Mouse (Mus musculus) forebrain, embryonic 15.5 days (tissue): ENCODE measurements at regions not wholly inside any gene's neighbourhood (a gene's known extent, or its start where the extent isn't known, plus 50 kb on each side); places are given as distances from the start of the nearest gene placed in this dataset.

ENCODE experiments used
- ATAC-seq: fragments of 200-750 bp; cut with Nextera tagmentation; replicated peaks from 2 replicates; pipeline ENCODE4 v1.8.0; 2017; ENCODE audit warnings: mild to moderate bottlenecking, moderate TSS enrichment, moderate library complexity
- H3K27ac ChIP-seq: fragments of 300-500 bp; sonication (generic); replicated peaks from 2 replicates; pipeline ENCODE4 v1.5.1; 2015; ENCODE audit warnings: mild to moderate bottlenecking, inconsistent platforms
- H3K27me3 ChIP-seq: fragments of 300-500 bp; sonication (generic); 2 replicates; pipeline ENCODE4 v1.6.1; 2015; ENCODE audit warnings: inconsistent platforms
- H3K36me3 ChIP-seq: fragments of 300-500 bp; sonication (generic); 2 replicates; pipeline ENCODE4 v1.6.1; 2015; ENCODE audit warnings: mild to moderate bottlenecking, inconsistent platforms
- H3K4me1 ChIP-seq: fragments of 300-500 bp; sonication (generic); 2 replicates; pipeline ENCODE4 v1.6.1; 2015; ENCODE audit warnings: inconsistent platforms
- H3K4me2 ChIP-seq: fragments of 300-500 bp; sonication (generic); replicated peaks from 2 replicates; pipeline ENCODE4 v1.6.1; 2015; ENCODE audit warnings: mild to moderate bottlenecking, inconsistent platforms
- H3K4me3 ChIP-seq: fragments of 300-500 bp; sonication (generic); 2 replicates; pipeline ENCODE4 v1.5.1; 2015; ENCODE audit warnings: mild to moderate bottlenecking, inconsistent platforms
- H3K9ac ChIP-seq: fragments of 300-500 bp; sonication (generic); replicated peaks from 2 replicates; pipeline ENCODE4 v1.6.1; 2015; ENCODE audit warnings: mild to moderate bottlenecking, inconsistent platforms
- H3K9me3 ChIP-seq: fragments of 300-500 bp; sonication (generic); 2 replicates; pipeline ENCODE4 v1.6.1; 2016; ENCODE audit warnings: inconsistent platforms
- WGBS: fragments of 180-500 bp; shearing (Covaris S2); methylation state at CpG from one replicate; pipeline ENCODE4 v1.1.7; 2015; ENCODE audit warnings: mixed read lengths; 5-methylcytosine and 5-hydroxymethylcytosine counted together

GRCm38 (mm10) chr9:86961663-86962062, 53.7 kb upstream of the Ripply2 start:
- no peak for ATAC-seq
- Histone ChIP-seq H3K9me3 (no peaks in the 10 kb centered on the region), H3K27me3 (no peaks in the 10 kb centered on the region), H3K4me2 (no peak overlapping the region), H3K36me3 (no peaks in the 10 kb centered on the region), H3K4me3 (no peak overlapping the region), H3K27ac (no peak overlapping the region), H3K4me1 (no peaks in the 10 kb centered on the region), H3K9ac (no peak overlapping the region)
- WGBS, result 75% methylated on average over 3 of the region's 3 CpGs

GRCm38 (mm10) chr9:86957076-86957475, 58.3 kb upstream of the Ripply2 start:
- no peaks in the 10 kb centered on the region for H3K4me1 ChIP-seq
- WGBS, result 78% methylated on average over 1 of the region's 1 CpGs
- H3K36me3 ChIP-seq, result no peaks in the 10 kb centered on the region
- H3K4me3 ChIP-seq, result no peak overlapping the region
- no peaks in the 10 kb centered on the region for H3K27me3 ChIP-seq
- no peak for ATAC-seq
- H3K27ac ChIP-seq, result no peak overlapping the region
- no peaks in the 10 kb centered on the region for H3K9me3 ChIP-seq
- no peak overlapping the region for H3K9ac ChIP-seq
- H3K4me2 ChIP-seq, result no peak overlapping the region

GRCm38 (mm10) chr9:86955720-86956119, 59.6 kb upstream of the Ripply2 start:
- H3K36me3 ChIP-seq, result no peaks in the 10 kb centered on the region
- H3K4me2 ChIP-seq, result no peak overlapping the region
- H3K4me1 ChIP-seq, result no peaks in the 10 kb centered on the region
- H3K27me3 ChIP-seq, result no peaks in the 10 kb centered on the region
- no peak overlapping the region for H3K9ac ChIP-seq
- H3K27ac ChIP-seq, result no peak overlapping the region
- WGBS, result 75% methylated on average over 3 of the region's 3 CpGs
- no peaks in the 10 kb centered on the region for H3K9me3 ChIP-seq
- H3K4me3 ChIP-seq, result no peak overlapping the region
- ATAC-seq, result no peak

GRCm38 (mm10) chr9:86951958-86952509, 63.3 kb upstream of the Ripply2 start:
- H3K4me2 ChIP-seq, result no peak overlapping the region

GRCm38 (mm10) chr9:86949885-86950284, 65.5 kb upstream of the Ripply2 start:
- 0% methylated on average over 1 of the region's 1 CpGs for WGBS
- Histone ChIP-seq H3K9me3 (no peaks in the 10 kb centered on the region), H3K4me3 (no peak overlapping the region), H3K9ac (no peak overlapping the region), H3K27me3 (no peaks in the 10 kb centered on the region), H3K4me1 (no peaks in the 10 kb centered on the region), H3K27ac (no peak overlapping the region), H3K36me3 (no peaks in the 10 kb centered on the region), H3K4me2 (no peak overlapping the region)
- ATAC-seq, result no peak

More at GRCm38 (mm10) chr9:86951958-86952509, 63.3 kb upstream of the Ripply2 start:
- Histone ChIP-seq H3K9me3 (no peaks in the 10 kb centered on the region), H3K27ac (no peak overlapping the region), H3K4me3 (no peak overlapping the region), H3K27me3 (no peaks in the 10 kb centered on the region), H3K36me3 (no peaks in the 10 kb centered on the region), H3K4me1 (no peaks in the 10 kb centered on the region), H3K9ac (no peak overlapping the region)
- ATAC-seq, result peak; percentile 55
- WGBS, result 57% methylated on average over 11 of the region's 11 CpGs

GRCm38 (mm10) chr9:86931196-86931595, 50.7 kb upstream of the Snap91 start:
- Histone ChIP-seq H3K27me3 (no peaks in the 10 kb centered on the region), H3K27ac (no peak overlapping the region), H3K36me3 (no peaks in the 10 kb centered on the region), H3K9ac (no peak overlapping the region), H3K4me1 (no peaks in the 10 kb centered on the region), H3K4me3 (no peak overlapping the region), H3K9me3 (no peaks in the 10 kb centered on the region), H3K4me2 (no peak overlapping the region)
- 70% methylated on average over 3 of the region's 3 CpGs for WGBS
- no peak for ATAC-seq
